Comparison of ENCODE assay signal across 8 mouse cellular contexts in genomic region chr13:116201177-116201920, GRCm38 (mm10).
A peak's percentile ranks its signal among the peaks of the same experiment; 100 is the strongest.
DNase-seq lines count a peak whose midpoint lies in the region; ATAC-seq and TF ChIP-seq lines count a peak whose summit lies in the region.

No protein-coding gene starts in this region.

- H3K9ac ChIP-seq in midbrain, embryonic 14.5 days (replicated peaks; ENCODE audit: low read length) = 0 out of 2 replicates have a peak overlapping the region, but pooled peaks have one; percentile 34

- no peak for TF ChIP-seq CTCF in layer of hippocampus, adult 2 months (conservative IDR thresholded peaks at IDR 0.05)

- H3K27me3 ChIP-seq in hindbrain, embryonic 10.5 days (ENCODE audit: insufficient read depth, poor library complexity, severe bottlenecking) = no peaks in the 10 kb centered on the region
- no peaks in the 10 kb centered on the region for H3K27me3 ChIP-seq in midbrain, embryonic 14.5 days (ENCODE audit: control insufficient read depth, insufficient read depth, low read length)

- no peaks in the 10 kb centered on the region for H3K36me3 ChIP-seq in hindbrain, embryonic 10.5 days
- H3K36me3 ChIP-seq in midbrain, embryonic 14.5 days (ENCODE audit: control insufficient read depth, insufficient read depth, low read length) = no peaks in the 10 kb centered on the region

- peak overlapping the region; percentile 47 for H3K4me2 ChIP-seq in midbrain, embryonic 14.5 days (ENCODE audit: low read length)

- peak overlapping the region; percentile 32 for H3K4me3 ChIP-seq in hindbrain, embryonic 10.5 days
- H3K4me3 ChIP-seq in midbrain, embryonic 14.5 days (replicated peaks; ENCODE audit: low read depth, low read length) = peak overlapping the region; percentile 15; the same call in 1 of the 2 replicates
- H3K4me3 ChIP-seq in layer of hippocampus, adult 2 months = no peak overlapping the region

- intact Hi-C loops in gastrocnemius, postnatal 14 days (cut with DNase I; ENCODE audit: low total_unique reads) = no loop called here

- DNase-seq in gastrocnemius, postnatal 14 days = peak; percentile 7
- DNase-seq in gastrocnemius, adult 8-10 months (ENCODE audit: low spot score in 2 of 2) = no peak
- DNase-seq in Muller cell, postnatal 12 days (ENCODE audit: inconsistent ontology term) = peak; percentile 33
- DNase-seq in hindbrain, embryonic 10.5 days (ENCODE audit: low spot score) = peak; percentile 45
- peak; percentile 59 for DNase-seq in midbrain, embryonic 14.5 days
- no peak for DNase-seq in layer of hippocampus, adult 2 months (ENCODE audit: low spot score in 2 of 2)
- DNase-seq in layer of hippocampus, postnatal 25 days (ENCODE audit: extremely low spot score in 1 of 2, low spot score in 1 of 2) = no peak
- DNase-seq in spleen, adult 12 weeks (ENCODE audit: low spot score) = no peak

- no peaks in the 10 kb centered on the region for H3K9me3 ChIP-seq in hindbrain, embryonic 10.5 days
- H3K9me3 ChIP-seq in midbrain, embryonic 14.5 days (ENCODE audit: control insufficient read depth, low read length) = no peaks in the 10 kb centered on the region

- peak overlapping the region; percentile 70 for H3K27ac ChIP-seq in hindbrain, embryonic 10.5 days
- no peak overlapping the region for H3K27ac ChIP-seq in midbrain, embryonic 14.5 days (replicated peaks; ENCODE audit: low read depth, low read length)
- H3K27ac ChIP-seq in layer of hippocampus, adult 2 months = no peak overlapping the region

- peaks cover 4% of the 10 kb centered on the region for H3K4me1 ChIP-seq in hindbrain, embryonic 10.5 days (replicated peaks)
- H3K4me1 ChIP-seq in midbrain, embryonic 14.5 days (ENCODE audit: control insufficient read depth, insufficient read depth, low read length) = peaks cover 3% of the 10 kb centered on the region; the same call in 1 of the 2 replicates

- no peak for ATAC-seq in midbrain, embryonic 14.5 days (ENCODE audit: low FRiP score, low TSS enrichment)

- WGBS in hindbrain, embryonic 10.5 days = 3% methylated on average over 11 of the region's 11 CpGs
- 3% methylated on average over 11 of the region's 11 CpGs for WGBS in midbrain, embryonic 14.5 days

Comparison
In these comparisons a context has a peak if more than half of its experiments do, and no peak if none do; other contexts are left out.
1. DNase-seq: peak in gastrocnemius, postnatal 14 days (single experiment), Muller cell, postnatal 12 days (single experiment), hindbrain, embryonic 10.5 days (single experiment) and midbrain, embryonic 14.5 days (single experiment); none in gastrocnemius, adult 8-10 months (0 of 2), layer of hippocampus, adult 2 months (0 of 2), layer of hippocampus, postnatal 25 days (0 of 2) and spleen, adult 12 weeks (single experiment).